Mouse (Mus musculus) brain, embryonic 18.5 days (tissue): ENCODE data around the gene Dpysl4.

ENCODE experiments used
- DNase-seq: peaks from one replicate; pipeline ENCODE4 v3.0.0-alpha.2; 2012; ENCODE audit warnings: low read depth, low spot score

Dpysl4 gene

GRCm38 (mm10) chr7:139096399-139096798 lies 10.6 kb downstream of the Dpysl4 start:
- DNase-seq: no peak

GRCm38 (mm10) chr7:139100531-139101095 lies 14.8 kb downstream of the Dpysl4 start:
- DNase-seq: no peak

GRCm38 (mm10) chr7:139101286-139101804 lies 15.5 kb downstream of the Dpysl4 start:
- no peak for DNase-seq

GRCm38 (mm10) chr7:139101826-139102225 lies 16.0 kb downstream of the Dpysl4 start:
- no peak for DNase-seq

- DNase-seq: no peak
Measured at GRCm38 (mm10) chr7:139103960-139104381, 18.2 kb downstream of the Dpysl4 start.

GRCm38 (mm10) chr7:139105076-139105475 lies 19.3 kb downstream of the Dpysl4 start:
- DNase-seq: no peak

- DNase-seq: no peak
Measured at GRCm38 (mm10) chr7:139105705-139106104, 19.9 kb downstream of the Dpysl4 start.

- no peak for DNase-seq
Measured at GRCm38 (mm10) chr7:139107908-139108650, 22.3 kb downstream of the Dpysl4 start.

- peak; percentile 54 for DNase-seq
Measured at GRCm38 (mm10) chr7:139119152-139119774, 33.5 kb downstream of the Dpysl4 start.

- DNase-seq: no peak
Measured at GRCm38 (mm10) chr7:139119775-139120153, 34.0 kb downstream of the Dpysl4 start.

- DNase-seq: no peak
Measured at GRCm38 (mm10) chr7:139125881-139126280, 40.1 kb downstream of the Dpysl4 start.

GRCm38 (mm10) chr7:139126549-139126948 lies 40.7 kb downstream of the Dpysl4 start:
- DNase-seq: no peak

GRCm38 (mm10) chr7:139128994-139129393 lies 43.2 kb downstream of the Dpysl4 start:
- no peak for DNase-seq

GRCm38 (mm10) chr7:139130361-139130760 lies 44.6 kb downstream of the Dpysl4 start:
- DNase-seq: no peak

GRCm38 (mm10) chr7:139131538-139131937 lies 45.7 kb downstream of the Dpysl4 start:
- no peak for DNase-seq

GRCm38 (mm10) chr7:139133446-139133845 lies 47.6 kb downstream of the Dpysl4 start:
- no peak for DNase-seq

- DNase-seq: no peak
Measured at GRCm38 (mm10) chr7:139135236-139135635, 49.4 kb downstream of the Dpysl4 start.

GRCm38 (mm10) chr7:139136906-139137491 lies 51.2 kb downstream of the Dpysl4 start:
- no peak for DNase-seq

GRCm38 (mm10) chr7:139139921-139140461 lies 54.2 kb downstream of the Dpysl4 start:
- no peak for DNase-seq

- DNase-seq: no peak
Measured at GRCm38 (mm10) chr7:139143785-139144184, 58.0 kb downstream of the Dpysl4 start.

- DNase-seq: no peak
Measured at GRCm38 (mm10) chr7:139145891-139146290, 60.1 kb downstream of the Dpysl4 start.

GRCm38 (mm10) chr7:139147360-139147759 lies 61.6 kb downstream of the Dpysl4 start:
- no peak for DNase-seq
